Mouse (Mus musculus): ENCODE measurements around the gene Zfp784.

Zfp784 gene

DNA sequence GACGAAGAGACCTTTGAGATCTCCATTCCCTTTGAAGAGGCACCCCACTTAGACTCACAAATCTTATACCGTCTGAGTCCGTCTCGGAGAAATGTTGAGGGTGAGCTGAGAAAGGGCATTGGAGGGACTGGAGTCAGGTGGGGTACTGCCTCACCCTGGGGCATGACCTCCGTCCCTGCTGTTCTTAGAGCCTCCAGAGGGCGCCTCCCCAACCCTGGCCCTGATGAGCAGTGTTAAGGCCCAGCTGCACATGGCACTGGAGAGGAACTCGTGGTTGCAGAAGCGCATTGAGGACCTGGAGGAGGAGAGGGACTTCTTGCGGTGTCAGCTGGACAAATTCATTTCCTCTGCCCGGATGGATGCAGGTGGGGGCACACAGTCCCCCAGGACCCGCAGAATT lies 19.6 kb upstream of the Zfp784 start:
- no peak for DNase-seq (ENCODE audit: low spot score)

DNA sequence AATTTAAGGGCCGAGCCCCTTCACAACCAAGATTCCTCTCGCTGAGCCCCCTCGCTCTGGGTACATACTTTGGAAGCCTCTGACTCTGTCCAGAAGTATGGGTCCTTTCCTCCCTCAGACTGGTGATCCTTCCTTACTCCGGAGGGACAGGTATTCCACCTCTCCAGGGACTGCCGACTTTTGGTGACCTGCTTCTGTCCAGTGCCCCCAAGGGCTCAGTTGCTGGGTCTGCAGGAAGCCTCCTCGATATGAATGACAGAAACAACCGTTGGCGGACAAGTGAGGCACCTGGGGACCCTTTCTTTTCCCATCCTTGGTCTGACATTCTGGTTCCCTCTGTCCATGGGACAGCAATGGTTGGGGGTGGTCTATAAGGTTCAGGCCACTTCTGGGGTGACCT lies 19.1 kb upstream of the Zfp784 start:
- DNase-seq (ENCODE audit: low spot score), result no peak

DNA sequence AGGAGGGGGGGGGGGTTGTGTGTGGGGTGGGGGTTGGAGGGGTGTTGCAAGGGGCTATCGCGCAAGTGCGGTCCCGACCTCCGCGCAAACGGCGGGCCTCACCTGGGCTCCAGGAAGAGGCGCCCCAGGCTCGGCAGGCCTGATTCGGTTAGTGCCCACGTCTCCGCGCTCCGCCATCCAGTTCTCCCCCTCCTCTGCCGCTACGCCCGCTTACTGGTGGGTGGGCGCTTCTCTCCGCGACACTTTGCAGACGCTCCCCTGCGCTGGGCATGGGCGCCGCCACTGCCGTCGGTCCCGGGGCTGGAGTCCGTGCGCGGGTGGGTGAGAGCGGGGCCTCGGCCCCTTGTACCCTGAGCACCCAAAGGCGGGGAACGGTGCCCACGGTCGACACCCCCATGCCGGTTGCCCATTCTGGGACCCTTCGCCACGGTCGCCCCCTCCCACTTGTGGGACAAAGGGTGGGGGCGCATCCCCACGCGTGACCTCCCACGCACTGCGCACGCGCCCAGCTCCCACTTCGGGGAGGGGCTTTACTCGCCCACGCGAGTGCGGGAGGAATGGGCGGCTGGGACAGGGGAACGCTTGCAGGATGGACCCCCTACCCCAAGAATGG lies 18.5 kb upstream of the Zfp784 start:
- no peak for DNase-seq (ENCODE audit: low spot score)

DNA sequence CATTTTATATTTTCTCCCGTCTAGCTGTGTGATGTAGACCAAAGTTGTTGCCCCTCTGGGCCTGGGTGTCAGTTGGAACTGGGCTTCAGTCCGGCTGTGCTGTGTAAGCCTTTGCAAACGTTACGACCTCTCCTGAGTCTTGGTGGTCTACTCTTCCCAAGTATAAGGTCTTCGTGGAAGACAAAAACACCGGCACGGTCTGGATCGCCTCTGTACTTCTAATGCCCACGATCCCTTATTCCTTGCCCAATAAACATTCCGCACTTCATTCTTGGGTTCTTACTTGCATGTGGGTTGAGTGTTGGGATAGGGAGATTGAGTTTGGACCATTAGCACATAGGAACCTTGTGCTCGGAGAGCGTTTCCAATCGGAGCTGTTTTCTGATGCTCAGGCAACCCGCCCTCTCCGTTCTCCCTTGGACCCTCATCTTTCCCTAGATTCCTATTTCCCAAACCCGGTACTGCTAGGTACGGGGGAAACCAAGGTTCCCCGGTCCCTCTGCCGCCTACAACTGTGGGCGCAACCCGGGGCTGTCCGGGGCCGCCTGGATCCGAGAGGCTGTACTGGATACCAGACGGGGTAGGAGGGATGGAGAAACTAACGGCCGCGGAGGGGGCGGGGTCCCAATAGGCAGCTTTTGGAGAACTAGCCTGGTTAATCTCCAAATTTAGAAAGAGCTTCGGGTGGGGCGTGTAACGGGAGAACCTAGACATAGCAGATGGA lies 15.4 kb upstream of the Zfp784 start:
- DNase-seq (ENCODE audit: low spot score), result no peak

DNA sequence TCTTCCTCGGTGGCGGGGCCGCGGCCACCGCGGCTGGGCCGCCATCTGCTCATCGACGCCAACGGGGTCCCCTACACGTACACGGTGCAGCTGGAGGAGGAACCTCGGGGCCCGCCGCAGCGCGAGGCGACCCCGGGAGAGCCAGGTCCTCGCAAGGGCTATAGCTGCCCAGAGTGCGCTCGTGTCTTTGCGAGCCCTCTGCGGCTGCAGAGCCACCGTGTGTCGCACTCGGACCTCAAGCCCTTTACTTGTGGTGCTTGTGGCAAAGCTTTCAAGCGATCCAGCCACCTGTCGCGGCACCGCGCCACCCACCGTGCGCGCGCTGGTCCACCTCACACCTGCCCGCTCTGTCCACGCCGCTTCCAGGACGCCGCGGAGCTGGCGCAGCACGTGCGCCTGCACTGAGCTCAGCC lies 14.7 kb upstream of the Zfp784 start:
- DNase-seq (ENCODE audit: low spot score), result no peak

DNA sequence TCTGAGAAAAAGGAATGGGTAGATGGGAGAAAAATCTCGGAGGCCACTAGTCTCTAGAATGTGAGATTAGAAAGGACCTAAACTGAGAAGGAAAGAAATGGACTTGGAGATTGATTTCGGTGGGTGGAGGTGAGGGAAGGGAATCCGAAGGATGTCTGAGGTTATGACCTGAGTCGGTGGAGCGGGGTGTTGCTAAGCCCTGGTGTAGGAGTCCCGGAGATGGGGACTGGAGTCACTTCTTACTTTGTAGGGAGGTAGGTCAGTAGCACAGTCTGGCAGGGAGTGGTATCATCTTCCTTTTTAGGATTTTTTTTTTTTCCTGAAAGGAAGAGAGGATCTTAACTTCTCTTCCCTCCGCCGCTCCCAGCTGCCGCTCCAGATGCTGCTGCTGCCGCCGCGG lies 14.2 kb upstream of the Zfp784 start:
- DNase-seq (ENCODE audit: low spot score), result no peak

DNA sequence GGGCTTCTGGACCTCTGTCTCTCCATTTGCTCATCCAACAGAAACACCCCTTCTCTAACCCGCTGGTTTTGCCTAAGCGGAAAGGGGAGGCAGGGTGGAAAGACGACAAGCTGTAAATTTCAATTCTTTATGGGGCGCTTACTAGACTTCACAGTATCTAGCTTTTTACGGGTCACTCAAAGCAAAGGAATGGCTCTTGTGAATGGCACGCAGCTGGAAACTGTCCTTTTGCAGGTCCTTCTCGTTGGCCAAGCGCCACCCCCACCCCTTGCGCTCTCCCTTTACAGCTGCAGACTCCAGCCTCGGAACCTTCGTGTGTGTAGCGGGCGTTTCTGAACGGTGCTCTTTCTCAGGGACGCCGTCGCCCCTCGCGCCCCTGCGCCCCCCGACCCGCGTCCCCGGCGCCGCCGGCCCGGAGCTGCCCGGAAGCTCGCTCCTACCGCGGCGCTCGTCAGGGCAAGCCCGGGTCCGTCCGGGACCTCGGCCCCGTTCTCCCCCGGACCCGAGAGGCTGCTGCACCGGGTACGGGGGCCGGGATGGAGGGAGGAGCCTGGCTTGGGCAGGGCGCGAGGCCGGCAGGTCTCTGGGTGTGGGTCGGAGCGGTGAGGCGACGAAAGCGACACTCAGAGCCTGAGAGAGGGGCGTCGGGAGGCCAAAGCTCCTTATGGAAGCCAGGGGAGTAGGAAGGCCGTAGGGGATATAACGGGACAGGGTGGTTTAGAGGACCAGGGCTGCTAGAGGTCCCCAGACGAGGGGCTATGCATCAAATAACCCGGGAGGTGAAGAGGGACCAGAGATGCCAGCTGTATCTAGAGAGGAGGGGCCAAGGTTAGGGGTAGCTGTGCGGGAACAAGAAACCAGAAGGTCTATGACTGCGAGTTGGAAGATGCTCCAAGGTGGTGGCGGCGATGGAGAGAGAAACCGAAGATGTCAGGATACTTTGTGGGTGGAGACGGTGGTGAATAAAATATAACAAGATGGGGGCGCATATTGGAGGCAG lies 13.2 kb upstream of the Zfp784 start, which contains the start of gene Zfp580:
Gene Zfp580, plus strand, starts transcription at position 346 of the 1,000 bp plus-strand sequence.
- peak; percentile 85 for DNase-seq (ENCODE audit: low spot score)

DNA sequence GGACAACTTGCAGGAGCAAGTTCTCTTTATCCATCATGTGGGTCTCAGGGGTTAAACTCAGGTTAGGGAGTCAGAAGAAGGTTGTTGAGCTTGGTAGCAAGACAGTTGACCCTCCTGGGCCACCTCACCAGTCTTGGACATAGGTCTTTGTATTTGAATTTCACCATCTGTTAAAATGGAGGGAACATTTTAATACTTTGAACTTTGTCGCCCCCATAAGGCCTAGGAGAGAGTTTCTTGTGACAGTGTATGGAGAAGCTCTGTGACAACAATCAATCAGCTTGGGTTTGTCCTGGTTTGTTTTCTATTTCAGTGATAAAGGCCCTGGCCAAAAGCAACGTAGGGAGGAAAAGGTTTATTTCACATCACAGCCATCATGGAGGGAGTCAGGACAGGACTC lies 9.1 kb upstream of the Zfp784 start:
- DNase-seq (ENCODE audit: low spot score), result no peak

DNA sequence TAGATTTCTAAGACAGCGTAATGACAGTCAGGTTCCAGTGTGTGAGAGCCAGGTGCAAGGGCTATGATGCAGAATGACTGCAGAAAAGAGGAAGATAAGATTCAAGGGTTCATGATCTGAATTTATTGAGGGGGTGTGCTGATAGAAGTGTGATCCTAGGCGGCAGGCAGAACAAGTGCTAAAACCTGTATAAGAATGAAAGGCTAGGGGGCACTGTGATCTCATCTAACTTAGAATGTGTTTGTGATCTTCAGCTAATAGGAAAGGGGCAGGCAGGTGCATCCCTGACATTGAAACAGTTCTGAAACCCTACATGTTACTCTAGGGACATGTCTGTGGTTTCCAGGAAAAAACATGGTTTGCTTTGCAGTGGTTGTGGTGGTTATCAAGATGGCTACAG lies 7.9 kb upstream of the Zfp784 start:
- no peak for DNase-seq (ENCODE audit: low spot score)

DNA sequence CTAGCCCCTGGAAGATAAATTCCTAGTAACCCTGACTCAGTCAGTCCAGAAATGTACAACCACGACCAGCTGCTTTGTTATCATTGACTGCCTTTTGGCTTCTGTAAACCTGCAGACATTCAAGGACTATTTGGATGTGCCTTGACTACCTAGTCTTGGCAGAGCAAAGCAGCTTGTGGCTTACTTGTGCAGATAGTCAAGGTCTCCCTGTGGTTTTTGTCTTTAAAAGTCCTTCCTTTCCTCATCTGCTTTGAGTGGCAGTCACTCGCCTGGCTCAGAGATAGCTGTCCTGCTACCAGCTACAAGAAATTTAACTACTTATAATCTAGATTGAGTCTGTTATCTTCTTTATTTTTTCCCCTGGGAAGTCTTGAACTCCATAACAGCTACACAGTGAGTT lies 6.7 kb upstream of the Zfp784 start:
- DNase-seq (ENCODE audit: low spot score), result no peak

DNA sequence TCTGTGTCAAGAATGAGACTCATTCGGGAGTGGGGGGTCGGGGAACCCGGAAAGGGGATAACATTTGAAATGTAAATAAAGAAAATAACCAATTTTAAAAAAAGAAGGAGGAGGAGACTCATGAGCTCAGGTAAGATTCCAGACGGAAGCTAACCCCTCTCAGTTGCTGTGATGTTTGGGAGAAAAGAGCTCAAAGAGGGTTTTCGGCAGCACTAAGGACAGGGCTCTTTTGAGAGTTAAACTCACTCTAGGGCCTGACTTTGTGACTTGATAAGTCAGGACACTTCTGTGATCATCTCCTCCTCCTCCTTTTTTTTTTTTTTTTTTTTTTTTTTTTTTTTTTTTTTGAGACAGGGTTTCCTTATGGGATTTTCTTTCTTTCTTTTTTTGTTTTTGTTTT lies 694 bp upstream of the Zfp784 start:
- DNase-seq (ENCODE audit: low spot score), result no peak

DNA sequence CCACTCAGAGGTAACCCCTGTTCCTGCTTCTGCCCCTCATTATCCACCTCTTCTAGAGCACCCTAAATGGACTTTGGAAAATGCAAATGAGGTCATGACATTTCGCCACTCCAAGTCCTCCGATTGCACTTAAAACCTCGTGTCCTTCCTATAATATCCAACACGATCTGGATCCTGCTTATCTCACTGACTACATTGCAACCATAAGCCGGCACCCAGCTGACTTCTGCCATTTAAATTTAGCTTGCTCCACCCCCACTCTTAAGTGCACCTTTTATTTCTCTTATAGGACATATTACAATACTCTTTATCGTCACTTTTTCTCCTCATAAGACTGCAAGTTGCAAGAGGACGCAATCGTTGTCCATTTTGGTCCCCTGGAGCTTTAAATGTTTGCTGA lies 779 bp downstream of the Zfp784 start:
- DNase-seq (ENCODE audit: low spot score), result no peak

DNA sequence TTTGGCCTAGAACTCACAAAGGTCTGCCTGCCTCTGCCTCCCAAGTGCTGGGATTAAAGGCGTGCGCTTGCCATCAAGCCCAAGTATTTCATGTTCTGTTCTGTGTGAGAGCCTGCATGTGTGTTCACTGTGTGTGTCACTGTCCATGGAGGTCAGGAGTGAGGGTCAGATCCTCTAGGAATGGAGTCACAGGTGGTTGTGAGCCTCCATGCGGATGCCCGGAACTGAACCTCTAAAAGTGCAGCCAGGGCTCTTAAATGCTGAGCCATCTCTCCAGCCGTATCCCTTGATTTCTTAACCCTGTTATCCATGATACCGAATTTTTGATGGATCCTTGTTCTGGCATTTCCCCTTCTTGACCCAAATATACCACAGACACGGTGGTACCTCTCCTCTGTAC lies 1.2 kb downstream of the Zfp784 start:
- DNase-seq (ENCODE audit: low spot score), result no peak

DNA sequence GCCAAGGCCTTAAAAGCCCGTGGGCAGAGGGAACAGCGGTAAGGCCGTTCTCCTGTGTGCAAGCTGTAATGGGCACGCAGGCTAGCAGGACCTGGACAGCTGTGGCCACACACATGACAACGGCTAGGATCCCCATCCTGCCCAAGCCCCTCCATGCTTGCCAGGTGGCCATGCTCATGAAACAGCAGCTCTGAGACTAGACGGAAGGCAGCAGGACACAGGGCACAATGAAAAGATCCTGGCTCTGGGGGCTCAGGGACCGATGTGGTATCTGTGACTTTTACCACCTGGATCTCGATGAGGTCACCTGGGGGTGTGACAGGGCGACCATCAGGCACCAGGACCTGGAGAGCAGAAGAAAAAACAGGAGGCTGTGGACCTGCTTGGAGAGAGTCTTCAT lies 2.1 kb downstream of the Zfp784 start:
- no peak for DNase-seq (ENCODE audit: low spot score)

DNA sequence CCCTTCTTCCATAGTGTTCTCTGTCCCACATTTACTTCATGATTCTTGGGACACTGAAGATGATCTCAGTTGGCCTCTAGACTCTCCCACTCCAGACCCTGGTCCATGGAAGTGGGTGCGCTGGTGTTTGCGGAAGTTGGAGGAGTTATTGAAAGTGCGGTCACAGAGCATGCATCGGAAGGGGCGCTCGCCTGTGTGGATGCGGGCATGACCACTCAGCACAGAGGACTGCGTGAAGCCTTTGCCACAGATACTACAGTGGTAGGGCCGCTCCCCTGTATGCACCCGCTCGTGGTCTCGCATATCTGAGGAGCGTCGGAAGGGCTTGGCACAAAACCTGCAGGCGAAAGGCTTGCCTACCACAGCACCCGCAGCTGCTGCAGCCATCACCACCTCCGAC lies 2.6 kb downstream of the Zfp784 start:
- no peak for DNase-seq (ENCODE audit: low spot score)

DNA sequence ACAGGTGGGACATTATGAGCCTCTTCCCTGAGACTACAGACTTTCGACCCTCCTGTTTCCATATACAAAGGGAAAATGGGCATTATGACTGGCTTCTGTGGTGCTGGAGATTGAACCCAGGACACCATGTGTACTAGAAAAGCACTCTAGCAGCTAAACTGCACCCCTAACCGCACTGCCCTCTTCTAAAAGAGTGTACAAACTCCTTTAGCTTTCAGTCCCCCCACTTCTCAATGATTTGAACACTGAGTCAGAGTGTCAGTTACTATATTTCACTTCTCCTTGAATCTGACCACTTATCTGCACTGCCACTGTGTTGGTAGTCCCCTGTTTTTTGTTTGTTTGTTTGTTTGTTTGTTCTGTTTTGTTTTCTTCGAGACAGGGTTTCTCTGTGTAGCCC lies 4.4 kb downstream of the Zfp784 start, which contains the start of gene 4632433K11Rik:
Gene 4632433K11Rik, plus strand, starts transcription at position 301 of the 400 bp plus-strand sequence.
- DNase-seq (ENCODE audit: low spot score), result no peak

DNA sequence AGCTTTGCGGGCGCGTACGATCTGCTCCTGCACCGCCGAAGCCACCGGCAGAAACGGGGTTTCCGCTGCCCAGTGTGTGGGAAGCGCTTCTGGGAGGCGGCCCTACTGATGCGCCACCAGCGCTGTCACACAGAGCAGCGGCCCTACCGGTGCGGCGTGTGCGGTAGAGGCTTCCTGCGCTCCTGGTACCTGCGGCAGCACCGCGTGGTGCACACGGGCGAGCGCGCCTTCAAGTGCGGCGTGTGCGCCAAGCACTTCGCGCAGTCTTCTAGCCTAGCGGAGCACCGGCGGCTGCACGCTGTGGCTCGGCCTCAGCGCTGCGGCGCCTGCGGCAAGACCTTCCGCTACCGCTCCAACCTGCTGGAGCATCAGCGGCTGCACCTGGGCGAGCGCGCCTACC lies 6.8 kb downstream of the Zfp784 start:
- no peak for DNase-seq (ENCODE audit: low spot score)

DNA sequence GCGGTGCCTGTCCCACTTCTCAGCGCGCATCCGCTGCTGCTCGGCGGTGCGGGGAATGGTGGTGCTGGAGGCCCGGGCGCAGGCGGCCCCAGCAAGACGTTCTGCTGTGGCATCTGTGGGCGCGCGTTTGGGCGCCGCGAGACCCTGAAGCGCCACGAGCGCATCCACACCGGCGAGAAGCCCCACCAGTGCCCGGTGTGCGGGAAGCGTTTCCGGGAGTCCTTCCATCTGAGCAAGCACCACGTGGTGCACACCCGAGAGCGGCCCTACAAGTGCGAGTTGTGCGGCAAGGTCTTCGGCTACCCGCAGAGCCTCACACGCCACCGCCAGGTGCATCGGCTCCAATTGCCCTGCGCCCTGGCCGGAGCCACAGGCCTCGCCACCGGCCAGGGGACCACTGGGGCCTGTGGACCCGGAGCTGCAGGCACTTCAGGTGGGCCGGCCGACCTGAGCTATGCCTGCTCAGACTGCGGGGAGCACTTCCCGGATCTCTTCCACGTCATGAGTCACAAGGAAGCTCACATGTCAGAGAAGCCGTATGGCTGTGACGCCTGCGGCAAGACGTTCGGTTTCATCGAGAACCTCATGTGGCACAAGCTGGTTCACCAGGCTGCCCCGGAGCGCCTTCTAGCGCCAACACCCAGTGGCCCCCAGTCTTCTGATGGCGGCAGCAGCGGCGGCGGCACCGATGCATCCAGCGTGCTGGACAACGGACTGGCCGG lies 7.5 kb downstream of the Zfp784 start:
- peak; percentile 22 for DNase-seq (ENCODE audit: low spot score)

DNA sequence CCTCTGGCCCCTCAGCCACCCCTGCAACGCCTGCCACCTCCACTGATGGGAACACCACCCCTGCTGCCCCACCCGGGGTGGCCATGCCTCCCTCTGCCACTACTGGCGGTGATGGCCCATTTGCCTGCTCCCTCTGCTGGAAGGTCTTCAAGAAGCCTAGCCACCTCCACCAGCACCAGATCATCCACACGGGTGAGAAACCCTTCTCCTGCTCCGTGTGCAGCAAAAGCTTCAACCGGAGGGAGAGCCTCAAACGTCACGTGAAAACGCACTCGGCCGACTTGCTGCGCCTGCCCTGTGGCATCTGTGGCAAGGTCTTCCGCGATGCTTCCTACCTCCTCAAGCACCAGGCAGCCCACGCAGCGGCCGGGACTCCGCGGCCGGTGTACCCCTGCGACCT lies 8.3 kb downstream of the Zfp784 start:
- no peak for DNase-seq (ENCODE audit: low spot score)

DNA sequence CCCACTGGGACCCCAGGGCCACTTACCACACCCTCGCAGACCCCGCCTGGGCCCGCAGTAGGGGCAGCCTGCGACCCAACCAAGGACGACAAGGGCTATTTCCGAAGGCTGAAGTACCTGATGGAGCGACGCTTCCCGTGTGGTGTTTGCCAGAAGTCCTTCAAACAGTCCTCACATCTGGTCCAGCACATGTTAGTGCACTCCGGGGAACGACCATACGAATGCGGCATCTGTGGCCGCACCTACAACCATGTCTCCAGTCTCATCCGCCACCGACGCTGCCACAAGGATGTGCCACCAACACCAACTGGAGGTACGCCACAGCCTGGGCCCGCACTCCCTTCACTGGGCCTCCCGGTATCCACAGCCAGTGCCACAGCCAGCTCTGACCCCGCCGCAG lies 8.7 kb downstream of the Zfp784 start:
- no peak for DNase-seq (ENCODE audit: low spot score)

DNA sequence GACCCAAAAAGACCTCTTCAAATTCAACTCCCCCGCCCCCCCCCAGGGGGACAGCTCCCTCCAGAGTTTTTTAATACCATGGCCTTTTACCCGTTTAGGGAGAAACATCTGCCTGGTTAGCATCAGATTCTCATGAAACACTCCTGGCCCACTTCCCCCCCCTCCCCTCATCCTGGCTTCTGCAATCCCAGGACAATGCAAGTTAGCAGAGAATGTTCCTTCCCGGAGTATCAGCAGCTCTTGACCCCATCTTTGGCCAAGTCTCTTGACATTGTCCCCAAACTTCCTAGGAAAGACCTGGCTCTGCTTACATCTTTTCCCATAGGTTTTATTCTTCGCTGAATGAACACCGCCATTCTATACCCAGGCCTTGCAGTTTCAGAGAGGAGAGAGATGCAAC lies 17.0 kb downstream of the Zfp784 start:
- no peak for DNase-seq (ENCODE audit: low spot score)

DNA sequence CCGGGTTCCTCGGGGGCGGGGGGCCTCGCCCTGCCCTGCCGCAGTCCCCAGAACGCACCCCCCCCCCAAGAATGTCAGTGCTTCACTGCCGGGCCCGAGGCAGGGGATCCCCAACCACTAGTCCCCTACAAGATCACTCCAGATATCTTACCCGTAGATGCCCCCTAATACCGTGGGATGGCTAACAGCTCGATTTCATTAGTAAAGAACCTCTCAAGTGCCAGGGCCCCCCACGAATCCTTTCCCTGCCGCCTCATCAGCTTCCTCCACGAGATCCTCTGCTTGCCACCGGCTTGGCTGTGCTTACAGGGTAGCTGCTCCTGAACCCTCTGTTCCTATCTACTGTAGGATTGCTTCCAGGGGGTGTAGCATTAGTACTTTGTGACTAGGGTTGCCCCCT lies 17.6 kb downstream of the Zfp784 start:
- no peak for DNase-seq (ENCODE audit: low spot score)

Measured in testis, postnatal 14 days (tissue).